Mouse (Mus musculus): ENCODE data around the gene Ankrd44. TPM values are rescaled to one million over a fixed set of nuclear protein-coding genes. Genes with fewer than 3 reads are reported as not detected.

Gene Ankrd44
- polyA plus RNA-seq, 1 experiment from 2014 or later, result 18.3 TPM

- 78% methylated on average over 1 of the region's 1 CpGs for WGBS
- H3K36me3 ChIP-seq (ENCODE audit: insufficient read depth), result no peaks in the 10 kb centered on the region
Observed at GRCm38 (mm10) chr1:54847238-54847637, 78.9 kb downstream of the Ankrd44 start.

GRCm38 (mm10) chr1:54846346-54847000 is 79.7 kb downstream of the Ankrd44 start:
- Histone ChIP-seq H3K9me3 (ENCODE audit: low read depth, low read length) (no peaks in the 10 kb centered on the region), H3K36me3 (ENCODE audit: insufficient read depth) (no peaks in the 10 kb centered on the region), H3K4me3 (ENCODE audit: low read depth, low read length) (no peak overlapping the region), H3K9ac (no peak overlapping the region), H3K27me3 (ENCODE audit: insufficient read depth, low read length) (no peaks in the 10 kb centered on the region), H3K27ac (ENCODE audit: low read depth) (no peak overlapping the region), H3K4me2 (no peak overlapping the region), H3K4me1 (ENCODE audit: insufficient read depth) (no peaks in the 10 kb centered on the region; the same call in none of the 2 replicates)
- WGBS, result 53% methylated on average over 5 of the region's 5 CpGs
- DNase-seq (no peak), ATAC-seq (ENCODE audit: insufficient read depth) (no peak)
- no peak for TF ChIP-seq CTCF (IDR thresholded peaks at IDR 0.05; ENCODE audit: low read depth)

More at GRCm38 (mm10) chr1:54847238-54847637, 78.9 kb downstream of the Ankrd44 start:
- no peak for DNase-seq
- Histone ChIP-seq H3K27ac (ENCODE audit: low read depth) (no peak overlapping the region), H3K4me3 (ENCODE audit: low read depth, low read length) (no peak overlapping the region), H3K27me3 (ENCODE audit: insufficient read depth, low read length) (no peaks in the 10 kb centered on the region), H3K4me2 (no peak overlapping the region), H3K9ac (no peak overlapping the region), H3K9me3 (ENCODE audit: low read depth, low read length) (no peaks in the 10 kb centered on the region), H3K4me1 (ENCODE audit: insufficient read depth) (no peaks in the 10 kb centered on the region; the same call in none of the 2 replicates)
- no peak for ATAC-seq (ENCODE audit: insufficient read depth)
- no peak for TF ChIP-seq CTCF (IDR thresholded peaks at IDR 0.05; ENCODE audit: low read depth)

- no peak overlapping the region for H3K9ac ChIP-seq
- H3K36me3 ChIP-seq (ENCODE audit: insufficient read depth), result no peaks in the 10 kb centered on the region
- H3K27ac ChIP-seq (ENCODE audit: low read depth), result no peak overlapping the region
- H3K27me3 ChIP-seq (ENCODE audit: insufficient read depth, low read length), result no peaks in the 10 kb centered on the region
- 72% methylated on average over 1 of the region's 1 CpGs for WGBS
- no peak overlapping the region for H3K4me3 ChIP-seq (ENCODE audit: low read depth, low read length)
- TF ChIP-seq CTCF (IDR thresholded peaks at IDR 0.05; ENCODE audit: low read depth), result no peak
- H3K9me3 ChIP-seq (ENCODE audit: low read depth, low read length), result no peaks in the 10 kb centered on the region
- no peak for DNase-seq
- ATAC-seq (ENCODE audit: insufficient read depth), result no peak
- H3K4me1 ChIP-seq (ENCODE audit: insufficient read depth), result no peaks in the 10 kb centered on the region; the same call in none of the 2 replicates
- H3K4me2 ChIP-seq, result no peak overlapping the region
Observed at GRCm38 (mm10) chr1:54844361-54844760, 81.8 kb downstream of the Ankrd44 start.

GRCm38 (mm10) chr1:54842765-54843461 is 83.3 kb downstream of the Ankrd44 start:
- Histone ChIP-seq H3K36me3 (ENCODE audit: insufficient read depth) (no peaks in the 10 kb centered on the region), H3K27me3 (ENCODE audit: insufficient read depth, low read length) (no peaks in the 10 kb centered on the region), H3K4me1 (ENCODE audit: insufficient read depth) (no peaks in the 10 kb centered on the region; the same call in none of the 2 replicates), H3K9ac (no peak overlapping the region), H3K4me2 (no peak overlapping the region), H3K27ac (ENCODE audit: low read depth) (no peak overlapping the region), H3K9me3 (ENCODE audit: low read depth, low read length) (no peaks in the 10 kb centered on the region), H3K4me3 (ENCODE audit: low read depth, low read length) (no peak overlapping the region)
- ATAC-seq (ENCODE audit: insufficient read depth), result no peak; the same call in 1 of the 2 replicates
- no peak for TF ChIP-seq CTCF (IDR thresholded peaks at IDR 0.05; ENCODE audit: low read depth)
- no peak for DNase-seq
- WGBS, result 52% methylated on average over 7 of the region's 7 CpGs

- H3K27ac ChIP-seq (ENCODE audit: low read depth), result no peak overlapping the region
- ATAC-seq (ENCODE audit: insufficient read depth), result no peak
- 35% methylated on average over 5 of the region's 5 CpGs for WGBS
- no peak for DNase-seq
- H3K36me3 ChIP-seq (ENCODE audit: insufficient read depth), result no peaks in the 10 kb centered on the region
- TF ChIP-seq CTCF (IDR thresholded peaks at IDR 0.05; ENCODE audit: low read depth), result no peak
- no peak overlapping the region for H3K4me2 ChIP-seq
- H3K27me3 ChIP-seq (ENCODE audit: insufficient read depth, low read length), result no peaks in the 10 kb centered on the region
- no peak overlapping the region for H3K4me3 ChIP-seq (ENCODE audit: low read depth, low read length)
- H3K4me1 ChIP-seq (ENCODE audit: insufficient read depth), result no peaks in the 10 kb centered on the region; the same call in none of the 2 replicates
- no peak overlapping the region for H3K9ac ChIP-seq
- no peaks in the 10 kb centered on the region for H3K9me3 ChIP-seq (ENCODE audit: low read depth, low read length)
Observed at GRCm38 (mm10) chr1:54841788-54842187, 84.4 kb downstream of the Ankrd44 start.

GRCm38 (mm10) chr1:54840040-54840439 is 86.1 kb downstream of the Ankrd44 start:
- Histone ChIP-seq H3K9me3 (ENCODE audit: low read depth, low read length) (no peaks in the 10 kb centered on the region), H3K9ac (no peak overlapping the region), H3K27ac (ENCODE audit: low read depth) (no peak overlapping the region), H3K27me3 (ENCODE audit: insufficient read depth, low read length) (no peaks in the 10 kb centered on the region), H3K4me2 (no peak overlapping the region), H3K36me3 (ENCODE audit: insufficient read depth) (no peaks in the 10 kb centered on the region), H3K4me1 (ENCODE audit: insufficient read depth) (no peaks in the 10 kb centered on the region; the same call in 1 of the 2 replicates), H3K4me3 (ENCODE audit: low read depth, low read length) (no peak overlapping the region)
- WGBS, result 43% methylated on average over 2 of the region's 2 CpGs
- ATAC-seq (ENCODE audit: insufficient read depth) (no peak), DNase-seq (no peak)
- no peak for TF ChIP-seq CTCF (IDR thresholded peaks at IDR 0.05; ENCODE audit: low read depth)

- H3K4me1 ChIP-seq (ENCODE audit: insufficient read depth), result no peaks in the 10 kb centered on the region; the same call in 1 of the 2 replicates
- 68% methylated on average over 6 of the region's 6 CpGs for WGBS
- H3K9ac ChIP-seq, result no peak overlapping the region
- H3K27me3 ChIP-seq (ENCODE audit: insufficient read depth, low read length), result no peaks in the 10 kb centered on the region
- no peaks in the 10 kb centered on the region for H3K36me3 ChIP-seq (ENCODE audit: insufficient read depth)
- no peak overlapping the region for H3K4me2 ChIP-seq
- H3K9me3 ChIP-seq (ENCODE audit: low read depth, low read length), result no peaks in the 10 kb centered on the region
- no peak for TF ChIP-seq CTCF (IDR thresholded peaks at IDR 0.05; ENCODE audit: low read depth)
- no peak overlapping the region for H3K4me3 ChIP-seq (ENCODE audit: low read depth, low read length)
- H3K27ac ChIP-seq (ENCODE audit: low read depth), result no peak overlapping the region
- DNase-seq (no peak), ATAC-seq (ENCODE audit: insufficient read depth) (no peak)
Observed at GRCm38 (mm10) chr1:54838486-54838805, 87.7 kb downstream of the Ankrd44 start.

Measured in lung, embryonic 14.5 days (tissue).